Mouse (Mus musculus) adrenal gland, adult (tissue): ENCODE data around the gene Copa.
A peak's percentile ranks its signal among the peaks of the same experiment; 100 is the strongest.

Experiments used
- DNase-seq, 2 experiments: peaks; one replicate each; pipeline ENCODE4 v3.0.0; 2022 to 2023; ENCODE audit warnings: low spot score in 1 of 2; ENCODE audit not compliant: inconsistent age in 2 of 2

Copa gene

DNA sequence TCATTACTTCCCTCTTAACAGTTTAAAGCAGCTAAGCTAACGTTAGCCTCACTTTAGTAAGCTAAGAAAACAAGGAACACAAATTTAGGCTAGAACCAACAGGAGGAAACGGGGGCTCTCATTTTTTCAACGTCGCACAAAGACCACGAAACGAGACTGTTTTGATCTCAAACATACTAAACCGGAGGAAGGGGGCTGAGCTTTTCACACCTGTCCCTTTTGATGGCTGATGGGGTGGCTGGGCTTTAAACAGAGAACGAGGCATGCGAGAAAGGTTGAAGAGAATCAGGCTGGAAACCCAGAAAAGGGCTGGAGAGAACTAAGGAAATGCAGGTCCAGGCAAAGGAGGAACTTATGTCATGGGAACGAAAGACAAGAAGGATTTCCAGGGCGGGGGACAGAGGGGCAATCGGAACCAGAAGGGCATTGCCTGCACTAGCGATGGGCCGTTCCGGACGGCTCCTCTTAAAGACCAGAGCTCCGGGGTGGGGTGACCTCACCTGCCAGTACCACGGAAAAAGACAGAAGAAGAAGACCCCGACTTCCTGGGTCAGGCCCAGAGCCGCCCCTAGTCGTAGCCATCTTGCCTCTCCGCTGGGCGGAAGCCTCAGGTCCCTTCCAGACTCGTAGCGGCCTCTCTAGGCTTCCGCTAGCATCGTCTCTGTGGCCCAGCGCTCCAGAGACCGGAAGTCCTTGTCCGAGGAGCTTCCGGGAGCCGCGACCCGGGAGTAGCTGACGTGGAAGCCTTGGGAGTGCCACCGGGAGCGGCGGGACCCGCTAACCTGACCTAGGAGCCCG is at the start of gene Copa, which contains the start of gene Ncstn:
TSS of gene Copa (plus strand) at position 429 of the 798 bp plus-strand sequence.
TSS of gene Ncstn (minus strand) at position 695 of the 798 bp plus-strand sequence.
- peak; percentile 95 to 99 for DNase-seq

DNA sequence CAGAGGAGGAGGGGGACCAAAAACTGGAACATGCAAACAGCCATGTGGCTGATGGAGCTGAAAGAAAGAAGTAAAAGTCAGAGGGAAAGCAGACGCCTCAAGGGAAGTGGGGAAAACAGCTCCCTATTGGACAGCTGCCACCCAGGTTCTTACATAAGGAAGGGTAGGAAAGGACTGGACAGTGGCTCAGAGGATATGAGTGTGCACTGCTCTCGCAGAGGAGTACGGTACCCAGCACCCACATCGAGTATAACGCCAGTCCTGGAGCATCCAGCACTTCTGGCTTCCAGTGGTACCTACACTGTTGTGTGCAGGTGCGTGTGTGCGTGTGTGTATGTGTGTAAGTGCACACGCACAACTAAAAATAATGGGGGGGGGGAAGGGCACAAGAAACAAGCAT is 35.9 kb upstream of the Copa start:
- no peak for DNase-seq

GRCm38 (mm10) chr1:172046938-172047337 is 35.4 kb upstream of the Copa start:
- DNase-seq: peak; percentile 50 to 88

GRCm38 (mm10) chr1:172048241-172048734 is 34.0 kb upstream of the Copa start:
- DNase-seq: no peak

- DNase-seq: no peak
Observed at GRCm38 (mm10) chr1:172049131-172049782, 33.1 kb upstream of the Copa start.

- no peak for DNase-seq
Observed at GRCm38 (mm10) chr1:172052766-172053279, 29.5 kb upstream of the Copa start.

DNA sequence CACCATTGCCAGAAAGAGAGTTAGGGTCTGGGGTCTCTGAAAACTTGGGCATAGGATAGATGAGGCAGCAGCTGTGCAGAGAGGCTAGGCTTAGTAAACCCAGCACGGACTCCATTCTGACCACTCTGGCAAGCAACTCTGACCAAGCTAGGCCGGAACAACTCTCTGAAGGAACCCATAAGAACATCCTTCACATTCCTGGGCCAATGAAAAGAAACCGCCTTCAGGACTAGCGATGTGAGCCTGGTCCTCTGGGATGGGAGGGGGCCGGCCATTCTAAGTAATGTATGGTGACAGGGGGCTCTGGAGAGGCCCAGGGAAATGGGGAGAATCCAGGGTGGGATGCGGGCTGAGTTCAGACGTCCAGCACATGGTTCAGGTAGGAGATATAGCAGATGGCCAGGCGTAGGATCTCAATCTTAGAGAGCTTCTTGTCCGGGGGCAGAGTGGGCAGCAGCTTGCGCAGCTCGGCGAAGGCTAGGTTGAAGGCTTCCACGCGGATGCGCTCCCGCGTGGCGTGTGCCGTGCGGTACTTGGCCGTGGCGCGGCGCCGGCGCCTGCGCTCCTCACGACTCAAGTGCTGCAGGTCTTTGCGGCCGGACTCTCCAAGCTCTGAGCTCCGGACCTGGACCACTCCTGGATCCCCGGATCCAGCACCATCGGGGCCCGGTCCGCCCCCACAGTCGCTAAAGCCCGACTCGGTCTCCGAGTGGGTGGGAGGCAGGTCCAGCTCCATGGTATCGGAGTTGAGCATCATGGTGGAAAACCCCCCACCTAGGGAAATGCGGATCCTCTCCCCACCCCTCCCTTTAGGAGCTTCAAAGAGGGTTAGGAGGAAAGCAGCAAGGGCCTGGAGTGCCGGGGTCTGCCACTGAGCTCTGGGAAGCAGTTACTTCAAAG is 28.5 kb upstream of the Copa start:
- no peak for DNase-seq

- DNase-seq: no peak
Observed at GRCm38 (mm10) chr1:172056251-172056650, 26.1 kb upstream of the Copa start.

GRCm38 (mm10) chr1:172057491-172057921 is 24.8 kb upstream of the Copa start, which contains the start of gene Nhlh1:
Nhlh1 (minus strand) TSS chr1:172057573.
- no peak for DNase-seq

GRCm38 (mm10) chr1:172058321-172058720 is 24.0 kb upstream of the Copa start:
- no peak for DNase-seq

DNA sequence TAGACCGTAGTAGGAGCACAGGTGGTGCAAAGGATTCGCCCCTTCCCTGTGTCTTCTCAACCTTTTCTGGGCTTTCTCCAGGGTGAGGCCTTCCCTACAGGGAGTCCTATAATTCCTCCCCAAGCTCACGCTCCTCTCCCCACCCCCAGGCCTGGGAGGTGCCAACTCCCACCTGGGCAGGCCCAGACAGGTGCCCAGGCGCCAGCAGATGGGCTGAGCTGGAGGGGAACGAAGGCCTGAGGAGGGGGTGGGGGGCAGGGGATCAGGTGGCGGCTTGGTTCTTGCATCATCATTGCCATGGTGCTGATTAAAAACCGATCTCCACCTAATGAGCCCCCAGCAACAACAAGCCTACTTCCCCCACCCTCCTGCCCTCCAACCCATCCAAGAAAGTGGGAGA is 23.5 kb upstream of the Copa start:
- no peak for DNase-seq

DNA sequence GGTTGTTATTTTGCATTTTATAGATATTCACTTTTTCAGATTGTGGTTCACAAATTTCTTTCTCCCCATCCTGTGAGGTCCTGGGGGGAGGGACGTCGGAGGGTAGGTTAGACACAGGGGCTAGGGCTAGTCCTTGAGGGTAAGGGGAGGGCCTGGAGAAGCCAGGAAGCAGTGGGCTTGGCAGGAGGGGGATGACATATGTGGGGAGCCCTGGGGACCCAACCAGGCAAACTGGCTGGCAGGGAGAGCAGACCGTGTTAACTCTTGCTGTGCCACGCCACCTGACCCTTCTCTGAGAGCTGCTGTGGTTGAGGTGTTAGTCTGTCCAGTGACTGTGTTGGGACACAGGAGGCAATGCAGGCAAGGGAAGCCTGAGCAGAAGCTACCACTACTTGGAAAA is 21.7 kb upstream of the Copa start:
- DNase-seq: no peak

- DNase-seq: no peak
Observed at GRCm38 (mm10) chr1:172061217-172061616, 21.1 kb upstream of the Copa start.

GRCm38 (mm10) chr1:172062101-172062500 is 20.2 kb upstream of the Copa start:
- no peak for DNase-seq

DNA sequence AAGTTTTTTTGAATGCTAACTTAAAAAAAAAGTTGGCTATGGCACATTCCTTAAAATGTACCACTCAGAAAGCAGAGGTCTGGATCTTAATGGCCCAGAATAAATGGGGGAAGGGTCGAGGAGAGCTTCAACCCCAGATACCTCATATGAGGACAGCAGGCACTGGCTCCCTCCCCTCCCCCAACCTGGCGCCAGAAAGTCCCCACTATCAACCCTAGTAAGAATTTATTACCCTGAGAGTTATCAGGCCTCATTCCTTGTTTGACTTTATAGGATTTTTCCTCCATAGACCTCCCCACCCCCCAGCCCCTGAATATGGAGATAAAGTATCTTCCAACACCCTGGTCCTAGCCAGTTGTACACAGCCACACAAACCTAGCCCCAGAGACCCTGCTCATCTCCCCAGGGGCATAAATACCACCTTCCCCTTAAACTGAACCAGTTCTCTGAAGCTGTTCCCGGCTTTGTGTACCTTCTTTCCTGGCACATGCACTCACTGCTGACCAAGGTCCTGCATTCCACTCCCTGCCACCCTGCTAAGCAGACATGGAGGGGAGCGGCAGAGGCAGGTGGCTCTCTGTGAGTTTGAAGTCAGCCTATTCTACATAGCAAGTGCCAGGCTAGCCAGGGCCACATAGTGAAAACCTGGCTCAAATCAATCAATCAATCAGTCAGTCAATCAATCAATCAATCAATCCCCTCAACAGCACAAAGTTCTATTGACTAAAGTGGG is 18.9 kb upstream of the Copa start:
- DNase-seq: no peak

GRCm38 (mm10) chr1:172064613-172065141 is 17.7 kb upstream of the Copa start:
- DNase-seq: no peak

DNA sequence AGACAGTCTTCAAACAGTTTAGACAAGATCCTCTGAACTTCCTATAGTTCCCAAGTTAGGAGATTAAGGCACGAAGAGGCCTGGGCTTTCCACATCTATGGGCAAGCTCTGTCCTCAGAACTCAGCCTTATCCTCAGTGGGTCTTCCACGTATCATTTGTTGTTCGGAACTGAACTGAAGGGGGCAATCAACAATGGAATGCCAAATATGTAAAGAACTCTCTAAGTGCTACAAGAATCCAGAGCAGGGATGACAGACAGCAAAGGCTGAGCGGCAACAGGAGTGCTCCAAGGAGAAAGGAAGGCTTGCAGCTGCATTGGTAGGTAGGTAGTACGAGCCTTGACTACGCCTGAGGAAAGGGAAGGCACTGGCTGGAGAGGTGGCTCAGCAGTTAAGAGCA is 12.1 kb upstream of the Copa start:
- no peak for DNase-seq

GRCm38 (mm10) chr1:172071556-172071955 is 10.8 kb upstream of the Copa start:
- no peak for DNase-seq

- no peak for DNase-seq
Observed at GRCm38 (mm10) chr1:172072604-172073003, 9.7 kb upstream of the Copa start.

GRCm38 (mm10) chr1:172077981-172078380 is 4.3 kb upstream of the Copa start:
- peak; percentile 62 to 85 for DNase-seq
